Mouse (Mus musculus): Measurements from ENCODE around the gene Rps3a1. TPM values are rescaled to one million over a fixed set of nuclear protein-coding genes. Genes with fewer than 3 reads are reported as not detected.

The Rps3a1 gene
- polyA plus RNA-seq, 1 experiment: 82.5 TPM

GRCm38 (mm10) chr3:86114659-86115338 is 27.7 kb downstream of the Rps3a1 start:
- 74% methylated on average over 12 of the region's 12 CpGs for WGBS
- TF ChIP-seq POLR2A (IDR thresholded peaks at IDR 0.05; ENCODE audit: low read depth, low read length) (no peak), CTCF (IDR thresholded peaks at IDR 0.05; ENCODE audit: extremely low read depth, insufficient read length, insufficient replicate concordance, low read depth, low read length) (no peak)
- H3K27ac ChIP-seq (ENCODE audit: insufficient read depth, low read depth, low read length): no peak overlapping the region
- H3K4me3 ChIP-seq (ENCODE audit: low read depth, low read length): no peak overlapping the region
- peaks cover 51% of the 10 kb centered on the region for H3K36me3 ChIP-seq (ENCODE audit: control insufficient read depth, insufficient read depth, low read length)
- no peaks in the 10 kb centered on the region for H3K27me3 ChIP-seq (ENCODE audit: control insufficient read depth, insufficient read depth, low read length)
- peaks cover 1% of the 10 kb centered on the region; the same call in 1 of the 2 replicates for H3K4me1 ChIP-seq (ENCODE audit: control insufficient read depth, insufficient read depth, insufficient read length, low read length)

GRCm38 (mm10) chr3:86112766-86113165 is 29.7 kb downstream of the Rps3a1 start:
- Histone ChIP-seq H3K36me3 (ENCODE audit: control insufficient read depth, insufficient read depth, low read length) (peaks cover 38% of the 10 kb centered on the region), H3K4me1 (ENCODE audit: control insufficient read depth, insufficient read depth, insufficient read length, low read length) (peaks cover 9% of the 10 kb centered on the region; the same call in 1 of the 2 replicates), H3K27me3 (ENCODE audit: control insufficient read depth, insufficient read depth, low read length) (no peaks in the 10 kb centered on the region), H3K27ac (ENCODE audit: insufficient read depth, low read depth, low read length) (no peak overlapping the region), H3K4me3 (ENCODE audit: low read depth, low read length) (no peak overlapping the region)
- TF ChIP-seq POLR2A (IDR thresholded peaks at IDR 0.05; ENCODE audit: low read depth, low read length) (no peak), CTCF (IDR thresholded peaks at IDR 0.05; ENCODE audit: extremely low read depth, insufficient read length, insufficient replicate concordance, low read depth, low read length) (no peak)
- WGBS: 96% methylated on average over 7 of the region's 7 CpGs

GRCm38 (mm10) chr3:86110077-86110476 is 32.4 kb downstream of the Rps3a1 start:
- H3K36me3 ChIP-seq (ENCODE audit: control insufficient read depth, insufficient read depth, low read length): peaks cover 30% of the 10 kb centered on the region
- H3K27me3 ChIP-seq (ENCODE audit: control insufficient read depth, insufficient read depth, low read length): no peaks in the 10 kb centered on the region
- 24% methylated on average over 10 of the region's 10 CpGs for WGBS
- TF ChIP-seq CTCF (IDR thresholded peaks at IDR 0.05; ENCODE audit: extremely low read depth, insufficient read length, insufficient replicate concordance, low read depth, low read length) (0 out of 2 replicates have a peak, but pooled peaks have one; percentile 20), POLR2A (IDR thresholded peaks at IDR 0.05; ENCODE audit: low read depth, low read length) (no peak)
- peak overlapping the region; percentile 100; the same call in 1 of the 2 replicates for H3K27ac ChIP-seq (ENCODE audit: insufficient read depth, low read depth, low read length)
- H3K4me3 ChIP-seq (ENCODE audit: low read depth, low read length): no peak overlapping the region
- H3K4me1 ChIP-seq (ENCODE audit: control insufficient read depth, insufficient read depth, insufficient read length, low read length): peaks cover 17% of the 10 kb centered on the region; the same call in 1 of the 2 replicates

GRCm38 (mm10) chr3:86109099-86109498 is 33.4 kb downstream of the Rps3a1 start:
- H3K27ac ChIP-seq (ENCODE audit: insufficient read depth, low read depth, low read length): peak overlapping the region; percentile 100
- H3K4me1 ChIP-seq (ENCODE audit: control insufficient read depth, insufficient read depth, insufficient read length, low read length): peaks cover 17% of the 10 kb centered on the region; the same call in 1 of the 2 replicates
- WGBS: 95% methylated on average over 7 of the region's 7 CpGs
- TF ChIP-seq CTCF (IDR thresholded peaks at IDR 0.05; ENCODE audit: extremely low read depth, insufficient read length, insufficient replicate concordance, low read depth, low read length) (no peak), POLR2A (IDR thresholded peaks at IDR 0.05; ENCODE audit: low read depth, low read length) (no peak)
- no peak overlapping the region for H3K4me3 ChIP-seq (ENCODE audit: low read depth, low read length)
- no peaks in the 10 kb centered on the region for H3K27me3 ChIP-seq (ENCODE audit: control insufficient read depth, insufficient read depth, low read length)
- peaks cover 28% of the 10 kb centered on the region for H3K36me3 ChIP-seq (ENCODE audit: control insufficient read depth, insufficient read depth, low read length)

GRCm38 (mm10) chr3:86108576-86108975 is 33.9 kb downstream of the Rps3a1 start:
- Histone ChIP-seq H3K4me1 (ENCODE audit: control insufficient read depth, insufficient read depth, insufficient read length, low read length) (peaks cover 17% of the 10 kb centered on the region; the same call in 1 of the 2 replicates), H3K27ac (ENCODE audit: insufficient read depth, low read depth, low read length) (peak overlapping the region; percentile 100), H3K4me3 (ENCODE audit: low read depth, low read length) (no peak overlapping the region), H3K27me3 (ENCODE audit: control insufficient read depth, insufficient read depth, low read length) (no peaks in the 10 kb centered on the region), H3K36me3 (ENCODE audit: control insufficient read depth, insufficient read depth, low read length) (peaks cover 30% of the 10 kb centered on the region)
- 42% methylated on average over 4 of the region's 4 CpGs for WGBS
- TF ChIP-seq CTCF (IDR thresholded peaks at IDR 0.05; ENCODE audit: extremely low read depth, insufficient read length, insufficient replicate concordance, low read depth, low read length): no peak
- TF ChIP-seq POLR2A (IDR thresholded peaks at IDR 0.05; ENCODE audit: low read depth, low read length): no peak

- Histone ChIP-seq H3K27ac (ENCODE audit: insufficient read depth, low read depth, low read length) (peak overlapping the region; percentile 100), H3K4me1 (ENCODE audit: control insufficient read depth, insufficient read depth, insufficient read length, low read length) (peaks cover 17% of the 10 kb centered on the region; the same call in 1 of the 2 replicates), H3K36me3 (ENCODE audit: control insufficient read depth, insufficient read depth, low read length) (peaks cover 32% of the 10 kb centered on the region), H3K27me3 (ENCODE audit: control insufficient read depth, insufficient read depth, low read length) (no peaks in the 10 kb centered on the region), H3K4me3 (ENCODE audit: low read depth, low read length) (no peak overlapping the region)
- WGBS: 45% methylated on average over 8 of the region's 8 CpGs
- no peak for TF ChIP-seq CTCF (IDR thresholded peaks at IDR 0.05; ENCODE audit: extremely low read depth, insufficient read length, insufficient replicate concordance, low read depth, low read length)
- no peak for TF ChIP-seq POLR2A (IDR thresholded peaks at IDR 0.05; ENCODE audit: low read depth, low read length)
Observed at GRCm38 (mm10) chr3:86107637-86108539, 34.6 kb downstream of the Rps3a1 start.
